ENCODE assay signal across 17 mouse cellular contexts in genomic region chr5:23412247-23412948, GRCm38 (mm10). TPM values are rescaled to one million over a fixed set of nuclear protein-coding genes. Genes with fewer than 3 reads are reported as not detected.
DNase-seq lines count a peak whose midpoint lies in the region; ATAC-seq lines count a peak whose summit lies in the region.
"Had no signal": no experiment of that assay in that cellular context is flagged by ENCODE, and none has a peak within 500 bp of the region (broad histone marks: within the 10 kb centered on the region; RNA-seq: fewer than 3 reads in every experiment).

No protein-coding gene starts in this region.

- H3K36me3 ChIP-seq in embryonic facial prominence, embryonic 15.5 days: 0 out of 2 replicates have a peak, but pooled peaks cover 7% of the 10 kb centered on the region
- H3K36me3 ChIP-seq in embryonic facial prominence, embryonic 10.5 days (replicated peaks): peaks cover 48% of the 10 kb centered on the region
- H3K36me3 ChIP-seq in hindbrain, embryonic 14.5 days (replicated peaks; ENCODE audit: control insufficient read depth, insufficient read depth): peaks cover 19% of the 10 kb centered on the region
- H3K36me3 ChIP-seq in hindbrain, embryonic 11.5 days (ENCODE audit: control insufficient read depth, insufficient read depth, low read length): no peaks in the 10 kb centered on the region
- peaks cover 2% of the 10 kb centered on the region; the same call in 1 of the 2 replicates for H3K36me3 ChIP-seq in liver, embryonic 11.5 days (ENCODE audit: control insufficient read depth, insufficient read depth, low read length)

- no peaks in the 10 kb centered on the region for H3K27me3 ChIP-seq in embryonic facial prominence, embryonic 15.5 days
- no peaks in the 10 kb centered on the region for H3K27me3 ChIP-seq in embryonic facial prominence, embryonic 10.5 days (replicated peaks; ENCODE audit: low read depth, poor library complexity, severe bottlenecking)
- no peaks in the 10 kb centered on the region for H3K27me3 ChIP-seq in hindbrain, embryonic 14.5 days (ENCODE audit: control insufficient read depth, insufficient read depth, low read length)
- no peaks in the 10 kb centered on the region for H3K27me3 ChIP-seq in hindbrain, embryonic 11.5 days (ENCODE audit: control insufficient read depth, insufficient read depth, low read length)
- no peaks in the 10 kb centered on the region for H3K27me3 ChIP-seq in liver, embryonic 11.5 days (replicated peaks; ENCODE audit: control insufficient read depth, insufficient read depth, low read length)
- H3K27me3 ChIP-seq: forebrain, embryonic 13.5 days; liver, embryonic 12.5 days; megakaryocyte, embryonic 14.5 days had no signal

- 0 out of 2 replicates have a peak overlapping the region, but pooled peaks have one; percentile 75 for H3K27ac ChIP-seq in embryonic facial prominence, embryonic 15.5 days (replicated peaks)
- no peak overlapping the region for H3K27ac ChIP-seq in embryonic facial prominence, embryonic 10.5 days (replicated peaks)
- H3K27ac ChIP-seq in hindbrain, embryonic 14.5 days: peak overlapping the region; percentile 71
- H3K27ac ChIP-seq in hindbrain, embryonic 11.5 days (ENCODE audit: low read depth, low read length): no peak overlapping the region
- no peak overlapping the region for H3K27ac ChIP-seq in liver, embryonic 11.5 days (ENCODE audit: low read depth, low read length)
- H3K27ac ChIP-seq: liver, embryonic 12.5 days had no signal

- no peak overlapping the region for H3K4me2 ChIP-seq in embryonic facial prominence, embryonic 15.5 days (replicated peaks)
- no peak overlapping the region for H3K4me2 ChIP-seq in hindbrain, embryonic 14.5 days (replicated peaks)
- H3K4me2 ChIP-seq in hindbrain, embryonic 11.5 days (replicated peaks; ENCODE audit: low read depth, low read length): no peak overlapping the region
- H3K4me2 ChIP-seq in liver, embryonic 11.5 days: no peak overlapping the region
- H3K4me2 ChIP-seq: forebrain, embryonic 13.5 days; heart, embryonic 11.5 days; liver, embryonic 12.5 days had no signal

- H3K9ac ChIP-seq in embryonic facial prominence, embryonic 15.5 days: no peak overlapping the region
- no peak overlapping the region for H3K9ac ChIP-seq in hindbrain, embryonic 14.5 days
- H3K9ac ChIP-seq in hindbrain, embryonic 11.5 days (ENCODE audit: low read depth, low read length): no peak overlapping the region
- H3K9ac ChIP-seq in liver, embryonic 11.5 days (ENCODE audit: low read depth, low read length): no peak overlapping the region
- H3K9ac ChIP-seq: forebrain, embryonic 13.5 days; liver, embryonic 12.5 days had no signal

- no peak overlapping the region for H3K4me3 ChIP-seq in embryonic facial prominence, embryonic 15.5 days (replicated peaks)
- no peak overlapping the region for H3K4me3 ChIP-seq in embryonic facial prominence, embryonic 10.5 days
- H3K4me3 ChIP-seq in hindbrain, embryonic 14.5 days (replicated peaks; ENCODE audit: low read length): no peak overlapping the region
- no peak overlapping the region for H3K4me3 ChIP-seq in hindbrain, embryonic 11.5 days (ENCODE audit: low read depth, low read length)
- H3K4me3 ChIP-seq in liver, embryonic 11.5 days (ENCODE audit: low read depth, low read length): no peak overlapping the region
- H3K4me3 ChIP-seq: forebrain, embryonic 13.5 days; liver, embryonic 12.5 days; megakaryocyte, embryonic 14.5 days had no signal

- no peaks in the 10 kb centered on the region for H3K9me3 ChIP-seq in embryonic facial prominence, embryonic 15.5 days (replicated peaks)
- no peaks in the 10 kb centered on the region for H3K9me3 ChIP-seq in embryonic facial prominence, embryonic 10.5 days
- H3K9me3 ChIP-seq in hindbrain, embryonic 14.5 days (ENCODE audit: control insufficient read depth, low read length): no peaks in the 10 kb centered on the region
- H3K9me3 ChIP-seq in hindbrain, embryonic 11.5 days (ENCODE audit: control insufficient read depth, low read length): no peaks in the 10 kb centered on the region
- no peaks in the 10 kb centered on the region for H3K9me3 ChIP-seq in liver, embryonic 11.5 days (ENCODE audit: control insufficient read depth, low read length)
- H3K9me3 ChIP-seq: forebrain, embryonic 13.5 days; liver, embryonic 12.5 days; megakaryocyte, embryonic 14.5 days had no signal

- ATAC-seq in embryonic facial prominence, embryonic 15.5 days (ENCODE audit: insufficient number of reproducible peaks, low FRiP score, low TSS enrichment, low read depth): no peak
- ATAC-seq in hindbrain, embryonic 14.5 days (ENCODE audit: low FRiP score): no peak
- no peak for ATAC-seq in hindbrain, embryonic 11.5 days (ENCODE audit: low FRiP score)
- no peak for ATAC-seq in liver, embryonic 11.5 days (replicated peaks; ENCODE audit: low FRiP score)
- ATAC-seq: forebrain, embryonic 13.5 days; intestine, embryonic 16.5 days; liver, embryonic 12.5 days; lung, postnatal 0 days had no signal

- no peak for DNase-seq in embryonic facial prominence, embryonic 10.5 days (ENCODE audit: low spot score)
- no peak for DNase-seq in hindbrain, embryonic 14.5 days (ENCODE audit: low spot score)
- DNase-seq in hindbrain, embryonic 11.5 days (ENCODE audit: low spot score): no peak
- DNase-seq in liver, embryonic 11.5 days (ENCODE audit: low spot score): peak; percentile 23
- no peak for DNase-seq in liver
- peak; percentile 54 for DNase-seq in induced T-regulatory cell, adult 2 months (ENCODE audit: low read depth)
- no peak for DNase-seq in Muller cell, postnatal 12 days (ENCODE audit: inconsistent ontology term)
- DNase-seq: adrenal gland, postnatal 10 days; cerebellum, adult 9-10 months; embryo, embryonic 11 days had no signal

- H3K4me1 ChIP-seq in embryonic facial prominence, embryonic 15.5 days: peaks cover 68% of the 10 kb centered on the region
- H3K4me1 ChIP-seq in embryonic facial prominence, embryonic 10.5 days: peaks cover 48% of the 10 kb centered on the region
- H3K4me1 ChIP-seq in hindbrain, embryonic 14.5 days (replicated peaks; ENCODE audit: control insufficient read depth, insufficient read depth, low read length): peaks cover 49% of the 10 kb centered on the region
- H3K4me1 ChIP-seq in hindbrain, embryonic 11.5 days (replicated peaks; ENCODE audit: control insufficient read depth, insufficient read depth, low read length): peaks cover 6% of the 10 kb centered on the region
- H3K4me1 ChIP-seq in liver, embryonic 11.5 days (replicated peaks; ENCODE audit: control insufficient read depth, insufficient read depth, low read length): peaks cover 36% of the 10 kb centered on the region

- WGBS in embryonic facial prominence, embryonic 15.5 days: 71% methylated on average over 5 of the region's 5 CpGs
- 87% methylated on average over 5 of the region's 5 CpGs for WGBS in embryonic facial prominence, embryonic 10.5 days
- WGBS in hindbrain, embryonic 14.5 days: 88% methylated on average over 5 of the region's 5 CpGs
- 80% methylated on average over 5 of the region's 5 CpGs for WGBS in hindbrain, embryonic 11.5 days
- WGBS in liver, embryonic 11.5 days: 65% methylated on average over 5 of the region's 5 CpGs

RNA-seq across cellular contexts. Expression of gene Kmt2e, which starts 21.8 kb away (rescaled TPM):
- 105 and 109 TPM in 2 replicates for polyA plus RNA-seq in embryonic facial prominence, embryonic 15.5 days (2015; fragmentation: Nextera tagmentation; extraction: Ambion mirVana)
- polyA plus RNA-seq in embryonic facial prominence, embryonic 10.5 days (2016; fragmentation: Nextera tagmentation; extraction: Ambion mirVana): 86.7 TPM in 2 replicates
- polyA plus RNA-seq in hindbrain, embryonic 14.5 days (2014; fragmentation: Nextera tagmentation; extraction: Ambion mirVana): 118 and 128 TPM in 2 replicates
- 121 and 122 TPM in 2 replicates for polyA plus RNA-seq in hindbrain, embryonic 11.5 days (2014; fragmentation: Nextera tagmentation; extraction: Ambion mirVana)
- 57.7 and 59.5 TPM in 2 replicates for polyA plus RNA-seq in liver, embryonic 11.5 days (2014; fragmentation: Nextera tagmentation; extraction: Ambion mirVana)

Comparison
In these comparisons a context has a peak if more than half of its experiments do, and no peak if none do; other contexts are left out.
1. H3K27ac ChIP-seq: peak in embryonic facial prominence, embryonic 15.5 days (single experiment) and hindbrain, embryonic 14.5 days (single experiment); none in embryonic facial prominence, embryonic 10.5 days (single experiment), hindbrain, embryonic 11.5 days (single experiment) and liver, embryonic 11.5 days (single experiment).
2. DNase-seq: peak in liver, embryonic 11.5 days (single experiment) and induced T-regulatory cell, adult 2 months (single experiment); none in embryonic facial prominence, embryonic 10.5 days (single experiment), hindbrain, embryonic 14.5 days (single experiment), hindbrain, embryonic 11.5 days (single experiment), liver (single experiment) and Muller cell, postnatal 12 days (single experiment).